Mouse (Mus musculus): ENCODE data around the gene Ticrr. TPM values are rescaled to one million over a fixed set of nuclear protein-coding genes. Genes with fewer than 3 reads are reported as not detected.

The Ticrr gene
- total RNA-seq, 2 experiments from 2014 or later: 0.77 to 1.0 TPM

- DNase-seq (ENCODE audit: extremely low spot score in 1 of 2, low spot score in 2 of 2): no peak
- intact Hi-C loops (cut with DNase I): no loop called here
These were observed 78.9 kb downstream of the Ticrr start for GRCm38 (mm10) chr7:79738913-79739312.

- intact Hi-C loops (cut with DNase I): no loop called here
- DNase-seq (ENCODE audit: extremely low spot score in 1 of 2, low spot score in 2 of 2): no peak
These were observed 80.3 kb downstream of the Ticrr start for GRCm38 (mm10) chr7:79740279-79740678.

GRCm38 (mm10) chr7:79742277-79742658, 82.3 kb downstream of the Ticrr start:
- DNase-seq (ENCODE audit: extremely low spot score in 1 of 2, low spot score in 2 of 2): no peak
- intact Hi-C loops (cut with DNase I): no loop called here

GRCm38 (mm10) chr7:79742659-79743536, 82.9 kb downstream of the Ticrr start, which contains the start of the genes Pex11a and Wdr93:
Gene Pex11a (minus strand): TSS chr7:79743131.
Gene Wdr93 (plus strand): TSS chr7:79743163.
- intact Hi-C loops (cut with DNase I): no loop called here
- peak; percentile 79 to 84 for DNase-seq (ENCODE audit: extremely low spot score in 1 of 2, low spot score in 2 of 2)

DNA sequence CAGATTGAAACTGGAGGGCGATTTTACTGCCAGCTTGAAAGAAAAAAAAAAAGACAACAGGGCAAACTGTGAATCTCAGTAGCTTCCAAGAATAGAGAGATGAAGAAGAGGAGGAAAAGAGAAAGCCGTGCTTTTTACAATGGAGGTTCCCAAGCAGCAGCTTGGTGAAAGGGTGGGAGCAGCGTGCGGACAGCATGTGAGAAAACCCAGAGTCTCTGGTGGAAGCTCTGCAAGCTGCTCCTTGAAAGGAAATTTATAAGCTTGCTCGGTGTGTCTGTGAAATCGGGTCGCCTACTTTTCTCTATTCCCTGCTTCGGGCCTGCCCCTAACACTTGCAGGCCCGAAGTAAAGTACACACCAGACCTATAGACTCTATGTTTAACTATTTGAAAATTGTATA, 84.1 kb downstream of the Ticrr start:
- intact Hi-C loops (cut with DNase I): no loop called here
- no peak for DNase-seq (ENCODE audit: extremely low spot score in 1 of 2, low spot score in 2 of 2)

- DNase-seq (ENCODE audit: extremely low spot score in 1 of 2, low spot score in 2 of 2): no peak
- intact Hi-C loops (cut with DNase I): no loop called here
These were observed 84.6 kb downstream of the Ticrr start for GRCm38 (mm10) chr7:79744585-79744984.

DNA sequence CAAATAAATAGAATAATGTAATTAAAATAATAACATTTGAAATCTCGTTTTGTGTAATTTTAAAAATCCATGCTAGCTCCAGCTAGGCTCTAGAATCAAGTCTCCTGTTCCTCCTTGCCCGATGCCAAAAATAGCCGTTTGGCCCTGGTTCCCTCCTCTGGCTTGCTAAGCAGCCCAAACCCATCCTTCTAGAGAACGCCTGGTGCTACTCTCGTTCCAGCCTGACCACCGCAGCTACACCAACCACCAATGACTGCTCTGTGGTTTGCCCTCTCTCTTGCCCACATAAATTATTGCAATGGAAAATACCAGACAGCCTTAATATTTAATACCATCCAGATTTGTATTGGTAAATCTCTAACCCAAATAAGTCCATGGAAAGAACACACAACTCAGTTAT, 87.7 kb downstream of the Ticrr start:
- intact Hi-C loops (cut with DNase I): no loop called here
- DNase-seq (ENCODE audit: extremely low spot score in 1 of 2, low spot score in 2 of 2): no peak

Other genes with a start within 250 kb of the Ticrr start
- gene Polg, start 193.8 kb upstream of the Ticrr start, total RNA-seq (2021): 10 to 100 TPM; 85.9 to 88.7 TPM
- 1 to 10 TPM; 1.5 to 3.2 TPM for gene Rhcg, start 42.5 kb upstream of the Ticrr start, total RNA-seq (2021)
- gene Kif7, start 55.5 kb downstream of the Ticrr start, total RNA-seq (2021): 1 to 10 TPM; 2.3 to 2.5 TPM
- not detected for gene Plin1, start 72.7 kb downstream of the Ticrr start, total RNA-seq (2021)
- gene Pex11a, start 82.9 kb downstream of the Ticrr start, total RNA-seq (2021): 1 to 10 TPM; 9.0 to 9.8 TPM
- gene Wdr93, start 83.0 kb downstream of the Ticrr start, total RNA-seq (2021): under 1 TPM in 1 of 2 experiments, not detected in 1; 0.34 TPM
- 1 to 10 TPM in 1 of 2 experiments, under 1 TPM in 1; 0.36 to 1.1 TPM for gene Mesp1, start 133.6 kb downstream of the Ticrr start, total RNA-seq (2021)
- gene Mesp2, start 150.5 kb downstream of the Ticrr start, total RNA-seq (2021): 1 to 10 TPM; 1.4 to 2.6 TPM
- gene Anpep, start 200.9 kb downstream of the Ticrr start, total RNA-seq (2021): 1 to 10 TPM; 7.0 to 7.8 TPM